Mouse (Mus musculus) neural tube, embryonic 11.5 days (tissue): ENCODE data around the gene Grap2. TPM values are rescaled to one million over a fixed set of nuclear protein-coding genes. Genes with fewer than 3 reads are reported as not detected.

Source experiments
- ATAC-seq: fragments of 200-750 bp; cut with Nextera tagmentation; 2 replicates; pipeline ENCODE4 v1.8.0; 2017; ENCODE audit warnings: moderate number of reproducible peaks, mild to moderate bottlenecking, moderate TSS enrichment, moderate library complexity; ENCODE audit not compliant: insufficient read depth, low FRiP score, low TSS enrichment
- DNase-seq: peaks from one replicate; pipeline ENCODE4 v3.0.0-alpha.2; 2015; ENCODE audit warnings: low spot score
- H3K27ac ChIP-seq: fragments of 300-500 bp; sonication (generic); 2 replicates; pipeline ENCODE4 v1.5.1; 2014; ENCODE audit warnings: low read depth, mild to moderate bottlenecking, low read length
- H3K27me3 ChIP-seq: fragments of 300-500 bp; sonication (generic); 2 replicates; pipeline ENCODE4 v1.6.1; 2014; ENCODE audit warnings: mild to moderate bottlenecking, low read length, mixed read lengths; ENCODE audit not compliant: control insufficient read depth, insufficient read depth
- H3K36me3 ChIP-seq: fragments of 300-500 bp; sonication (generic); 2 replicates; pipeline ENCODE4 v1.6.1; 2014; ENCODE audit warnings: mild to moderate bottlenecking, low read length, moderate library complexity, mixed read lengths; ENCODE audit not compliant: control insufficient read depth, insufficient read depth
- H3K4me1 ChIP-seq: fragments of 300-500 bp; sonication (generic); 2 replicates; pipeline ENCODE4 v1.6.1; 2014; ENCODE audit warnings: low read length, mixed read lengths; ENCODE audit not compliant: control insufficient read depth, insufficient read depth
- H3K4me2 ChIP-seq: fragments of 300-500 bp; sonication (generic); 2 replicates; pipeline ENCODE4 v1.6.1; 2014; ENCODE audit warnings: low read depth, mild to moderate bottlenecking, moderate library complexity
- H3K4me3 ChIP-seq: fragments of 300-500 bp; sonication (generic); 2 replicates; pipeline ENCODE4 v1.5.1; 2014; ENCODE audit warnings: low read depth, low read length
- H3K9ac ChIP-seq: fragments of 300-500 bp; sonication (generic); 2 replicates; pipeline ENCODE4 v1.6.1; 2014; ENCODE audit warnings: mild to moderate bottlenecking, low read length
- H3K9me3 ChIP-seq: fragments of 300-500 bp; sonication (generic); 2 replicates; pipeline ENCODE4 v1.6.1; 2016; ENCODE audit warnings: low read length; ENCODE audit not compliant: control insufficient read depth
- WGBS: fragments of 180-500 bp; shearing (Covaris S2); extraction: QIAGEN DNeasy Blood & Tissue Kit; methylation state at CpG from one replicate; pipeline ENCODE4 v1.1.7; 2014; 5-methylcytosine and 5-hydroxymethylcytosine counted together
- polyA plus RNA-seq: library from polyadenylated mRNA; unstranded; fragments of >200 nt; fragmentation: Nextera tagmentation; extraction: Ambion mirVana; gene quantifications from 2 replicates; pipeline ENCODE4 v1.2.1, GENCODE M21; 2014

Gene Grap2
- polyA plus RNA-seq, 1 experiment from 2014 or later = 4.3 TPM

GRCm38 (mm10) chr15:80673337-80674095, 101.1 kb downstream of the Grap2 start:
- H3K27me3 ChIP-seq = peaks cover 23% of the 10 kb centered on the region
- no peaks in the 10 kb centered on the region for H3K9me3 ChIP-seq
- 79% methylated on average over 4 of the region's 4 CpGs for WGBS
- DNase-seq = no peak
- no peak overlapping the region for H3K4me3 ChIP-seq
- no peaks in the 10 kb centered on the region for H3K36me3 ChIP-seq
- ATAC-seq = no peak
- H3K9ac ChIP-seq = no peak overlapping the region
- H3K4me1 ChIP-seq = peaks cover 4% of the 10 kb centered on the region; the same call in 1 of the 2 replicates
- H3K4me2 ChIP-seq = no peak overlapping the region
- H3K27ac ChIP-seq = no peak overlapping the region

- H3K4me2 ChIP-seq = no peak overlapping the region
- no peak overlapping the region for H3K9ac ChIP-seq
- no peaks in the 10 kb centered on the region for H3K36me3 ChIP-seq
- H3K27me3 ChIP-seq = peaks cover 23% of the 10 kb centered on the region
- H3K4me1 ChIP-seq = peaks cover 4% of the 10 kb centered on the region; the same call in 1 of the 2 replicates
- 87% methylated on average over 6 of the region's 6 CpGs for WGBS
- DNase-seq (no peak), ATAC-seq (no peak)
- no peak overlapping the region for H3K27ac ChIP-seq
- H3K4me3 ChIP-seq = no peak overlapping the region
- H3K9me3 ChIP-seq = no peaks in the 10 kb centered on the region
Measured at GRCm38 (mm10) chr15:80674700-80675099, 102.3 kb downstream of the Grap2 start.

GRCm38 (mm10) chr15:80679515-80680215, 107.3 kb downstream of the Grap2 start:
- Histone ChIP-seq H3K27me3 (no peaks in the 10 kb centered on the region), H3K9ac (no peak overlapping the region), H3K4me1 (no peaks in the 10 kb centered on the region; the same call in 1 of the 2 replicates), H3K4me3 (no peak overlapping the region), H3K9me3 (no peaks in the 10 kb centered on the region), H3K36me3 (no peaks in the 10 kb centered on the region), H3K4me2 (no peak overlapping the region), H3K27ac (no peak overlapping the region)
- ATAC-seq (no peak), DNase-seq (no peak)
- 62% methylated on average over 8 of the region's 8 CpGs for WGBS

GRCm38 (mm10) chr15:80680347-80681030, 108.1 kb downstream of the Grap2 start:
- Histone ChIP-seq H3K27ac (no peak overlapping the region), H3K4me2 (no peak overlapping the region), H3K9ac (no peak overlapping the region), H3K4me1 (peaks cover 6% of the 10 kb centered on the region), H3K9me3 (no peaks in the 10 kb centered on the region), H3K4me3 (no peak overlapping the region), H3K27me3 (no peaks in the 10 kb centered on the region), H3K36me3 (no peaks in the 10 kb centered on the region)
- 65% methylated on average over 7 of the region's 7 CpGs for WGBS
- ATAC-seq = no peak
- no peak for DNase-seq

GRCm38 (mm10) chr15:80681466-80681881, 109.1 kb downstream of the Grap2 start:
- DNase-seq = no peak
- Histone ChIP-seq H3K4me3 (no peak overlapping the region), H3K9ac (no peak overlapping the region), H3K9me3 (no peaks in the 10 kb centered on the region), H3K27ac (no peak overlapping the region), H3K4me1 (peaks cover 8% of the 10 kb centered on the region), H3K4me2 (no peak overlapping the region), H3K27me3 (no peaks in the 10 kb centered on the region), H3K36me3 (no peaks in the 10 kb centered on the region)
- ATAC-seq = no peak
- 77% methylated on average over 4 of the region's 4 CpGs for WGBS

- H3K36me3 ChIP-seq = no peaks in the 10 kb centered on the region
- H3K27me3 ChIP-seq = no peaks in the 10 kb centered on the region
- no peak overlapping the region for H3K9ac ChIP-seq
- WGBS = 85% methylated on average over 8 of the region's 8 CpGs
- no peak overlapping the region for H3K27ac ChIP-seq
- no peak overlapping the region for H3K4me2 ChIP-seq
- no peak for ATAC-seq
- no peak for DNase-seq
- peaks cover 8% of the 10 kb centered on the region for H3K4me1 ChIP-seq
- H3K9me3 ChIP-seq = no peaks in the 10 kb centered on the region
- H3K4me3 ChIP-seq = no peak overlapping the region
Measured at GRCm38 (mm10) chr15:80682343-80682742, 109.9 kb downstream of the Grap2 start.

GRCm38 (mm10) chr15:80683151-80683550, 110.8 kb downstream of the Grap2 start:
- Histone ChIP-seq H3K27me3 (no peaks in the 10 kb centered on the region), H3K4me1 (peaks cover 8% of the 10 kb centered on the region), H3K9ac (no peak overlapping the region), H3K4me2 (no peak overlapping the region), H3K4me3 (no peak overlapping the region), H3K36me3 (no peaks in the 10 kb centered on the region), H3K9me3 (no peaks in the 10 kb centered on the region), H3K27ac (no peak overlapping the region)
- ATAC-seq (no peak), DNase-seq (no peak)
- WGBS = 91% methylated on average over 6 of the region's 6 CpGs

GRCm38 (mm10) chr15:80683990-80684389, 111.6 kb downstream of the Grap2 start:
- WGBS = 67% methylated on average over 3 of the region's 3 CpGs
- Histone ChIP-seq H3K27me3 (no peaks in the 10 kb centered on the region), H3K27ac (no peak overlapping the region), H3K9me3 (no peaks in the 10 kb centered on the region), H3K9ac (no peak overlapping the region), H3K4me3 (no peak overlapping the region), H3K4me1 (peaks cover 8% of the 10 kb centered on the region), H3K4me2 (no peak overlapping the region), H3K36me3 (no peaks in the 10 kb centered on the region)
- DNase-seq (no peak), ATAC-seq (no peak)
